Mouse (Mus musculus): Measurements from ENCODE around the gene Ubxn2a. TPM values are rescaled to one million over a fixed set of nuclear protein-coding genes. Genes with fewer than 3 reads are reported as not detected.

The Ubxn2a gene
- polyA plus RNA-seq (2012; rRNA removed; ENCODE audit: low replicate concordance) = 6.1 and 6.4 TPM in 2 replicates

GRCm38 (mm10) chr12:4906951-4907906 is at the start of gene Ubxn2a:
Gene Ubxn2a, minus strand, starts transcription at chr12:4907705.

DNA sequence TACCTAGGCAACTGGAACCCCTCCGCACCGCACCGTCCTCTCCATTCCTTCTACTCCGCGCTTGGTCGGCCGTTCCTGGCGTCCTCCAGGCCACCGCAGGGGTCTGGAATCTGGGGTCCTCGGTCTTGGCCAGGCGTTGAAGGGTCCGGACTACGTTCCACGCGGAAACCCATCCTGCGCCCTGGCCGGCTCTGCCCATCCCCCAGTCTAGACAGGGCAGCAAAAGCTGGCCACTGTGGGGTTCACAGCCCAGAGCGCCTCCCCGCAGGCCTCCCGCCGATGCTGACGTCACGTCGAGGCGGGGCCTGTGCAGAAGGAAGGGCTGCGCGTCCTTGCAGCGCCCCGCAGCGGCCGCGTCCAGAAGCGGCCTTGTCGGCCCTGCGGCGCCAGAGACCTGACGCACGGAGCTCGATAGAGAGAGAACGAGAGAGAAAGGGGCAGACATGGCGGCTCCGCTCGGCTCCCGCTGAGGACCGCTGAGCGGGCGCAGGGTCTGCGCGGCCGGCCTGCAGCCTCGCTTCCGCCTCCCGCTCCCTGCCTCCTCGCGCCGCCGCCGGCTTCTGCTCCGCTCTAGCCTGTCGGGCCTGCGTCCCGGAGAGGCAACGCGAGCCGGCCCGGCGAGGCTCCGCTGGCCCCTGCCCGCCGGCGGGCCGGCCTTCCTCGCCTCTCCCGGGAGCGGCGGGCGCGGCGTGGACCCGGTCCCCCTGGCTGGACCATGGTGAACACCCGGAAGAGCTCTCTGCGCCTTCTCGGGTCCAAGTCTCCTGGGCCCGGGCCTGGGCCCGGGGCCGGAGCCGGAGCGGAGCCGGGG is 9.7 kb upstream of the Ubxn2a start, which contains the start of gene Atad2b:
Gene Atad2b, plus strand, starts transcription at position 360 of the 811 bp plus-strand sequence.

GRCm38 (mm10) chr12:4874161-4874927 is 33.2 kb downstream of the Ubxn2a start, which contains the start of gene Mfsd2b:
Gene Mfsd2b, minus strand, starts transcription at chr12:4874359.

GRCm38 (mm10) chr12:4842890-4843597 is 64.5 kb downstream of the Ubxn2a start, which contains the start of gene Wdcp:
Gene Wdcp, plus strand, starts transcription at chr12:4843303.

DNA sequence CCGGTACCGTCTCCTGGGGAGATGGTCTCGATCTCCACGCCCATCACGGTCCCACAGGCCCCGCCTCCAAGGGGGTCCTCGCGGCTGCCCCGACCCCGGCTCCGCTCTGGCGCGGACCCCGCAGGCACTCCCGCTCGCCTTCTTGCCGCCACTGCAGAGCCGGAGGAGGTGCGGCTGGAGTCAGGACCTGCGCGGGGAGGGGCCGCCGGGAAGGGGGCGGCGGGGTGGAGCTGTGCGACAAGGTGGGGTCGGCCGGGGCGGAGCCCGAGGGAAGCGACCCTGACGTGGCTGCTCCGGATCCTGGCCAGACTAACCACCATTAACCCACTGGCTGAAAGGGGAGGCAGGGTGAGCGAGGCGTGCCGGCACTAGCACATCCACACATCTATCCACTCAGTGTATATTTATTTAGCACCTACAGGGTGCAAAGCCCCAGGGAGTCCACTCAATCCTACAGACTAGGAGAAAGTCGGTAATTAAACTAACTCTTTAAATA is 66.1 kb downstream of the Ubxn2a start, which contains the start of gene Fkbp1b:
Gene Fkbp1b, minus strand, starts transcription at position 200 of the 496 bp plus-strand sequence.

Other genes starting within 250 kb of the Ubxn2a start
- gene Fam228a, start 169.3 kb downstream of the Ubxn2a start, polyA plus RNA-seq (2012; rRNA removed; ENCODE audit: low replicate concordance) = 0.09 and 0.33 TPM in 2 replicates
- 0.35 and 1.1 TPM in 2 replicates for gene Pfn4, start 138.7 kb downstream of the Ubxn2a start, polyA plus RNA-seq (2012; rRNA removed; ENCODE audit: low replicate concordance)
- 0.16 and 0.78 TPM in 2 replicates for gene Fam228b, start 138.4 kb downstream of the Ubxn2a start, polyA plus RNA-seq (2012; rRNA removed; ENCODE audit: low replicate concordance)
- 63.1 and 111 TPM in 2 replicates for gene Sf3b6, start 90.2 kb downstream of the Ubxn2a start, polyA plus RNA-seq (2012; rRNA removed; ENCODE audit: low replicate concordance)
- 4.5 and 8.4 TPM in 2 replicates for gene Fkbp1b, start 66.1 kb downstream of the Ubxn2a start, polyA plus RNA-seq (2012; rRNA removed; ENCODE audit: low replicate concordance)
- 7.9 and 10.1 TPM in 2 replicates for gene Wdcp, start 64.4 kb downstream of the Ubxn2a start, polyA plus RNA-seq (2012; rRNA removed; ENCODE audit: low replicate concordance)
- 0.68 and 0.80 TPM in 2 replicates for gene Mfsd2b, start 33.3 kb downstream of the Ubxn2a start, polyA plus RNA-seq (2012; rRNA removed; ENCODE audit: low replicate concordance)
- 6.0 and 12.6 TPM in 2 replicates for gene Atad2b, start 9.6 kb upstream of the Ubxn2a start, polyA plus RNA-seq (2012; rRNA removed; ENCODE audit: low replicate concordance)

Data from subcutaneous adipose tissue, adult 2 months (tissue).